Mouse (Mus musculus) cerebellum, adult 18-20 months (tissue): ENCODE measurements at regions not wholly inside any gene's neighbourhood (a gene's known extent, or its start where the extent isn't known, plus 50 kb on each side); places are given as distances from the start of the nearest gene placed in this dataset.
A peak's percentile ranks its signal among the peaks of the same experiment; 100 is the strongest.
"Not testable (repeated sequence)": the region's sequence is repeated elsewhere in the genome, so short reads cannot be mapped to it uniquely, and the experiment has no call there.

Source experiments
- DNase-seq, 2 experiments: peaks; one replicate each; pipeline ENCODE4 v3.0.0; 2021

GRCm38 (mm10) chr6:24384193-24384888 is 130.5 kb downstream of the Iqub start:
- peak; percentile 12 to 28 for DNase-seq

GRCm38 (mm10) chr6:24379859-24380258 is 135.0 kb downstream of the Iqub start:
- DNase-seq, result no peak

- no peak for DNase-seq
These were observed 138.1 kb downstream of the Iqub start for GRCm38 (mm10) chr6:24376728-24377127.

GRCm38 (mm10) chr6:24373161-24373560 is 141.7 kb downstream of the Iqub start:
- DNase-seq, result no peak

GRCm38 (mm10) chr6:24371680-24372079 is 143.2 kb downstream of the Iqub start:
- DNase-seq, result no peak

GRCm38 (mm10) chr6:24350882-24351281 is 164.0 kb downstream of the Iqub start:
- peak; percentile 55 to 68 for DNase-seq

- DNase-seq, result no peak
These were observed 166.3 kb downstream of the Iqub start for GRCm38 (mm10) chr6:24348481-24349062.

GRCm38 (mm10) chr6:24347745-24348480 is 167.0 kb downstream of the Iqub start:
- DNase-seq, result peak; percentile 13 to 19

- no peak for DNase-seq
These were observed 172.4 kb downstream of the Iqub start for GRCm38 (mm10) chr6:24342471-24342870.

GRCm38 (mm10) chr6:24342056-24342455 is 172.8 kb downstream of the Iqub start:
- DNase-seq, result no peak

- DNase-seq, result not testable (repeated sequence)
These were observed 172.2 kb upstream of the Slc13a1 start for GRCm38 (mm10) chr6:24340107-24340506.

GRCm38 (mm10) chr6:24325215-24325614 is 157.3 kb upstream of the Slc13a1 start:
- peak; percentile 51 to 61 for DNase-seq

- DNase-seq, result no peak
These were observed 156.8 kb upstream of the Slc13a1 start for GRCm38 (mm10) chr6:24324718-24325117.

- no peak for DNase-seq
These were observed 154.5 kb upstream of the Slc13a1 start for GRCm38 (mm10) chr6:24322371-24322770.

GRCm38 (mm10) chr6:24318862-24319261 is 151.0 kb upstream of the Slc13a1 start:
- no peak for DNase-seq

GRCm38 (mm10) chr6:24310675-24311074 is 142.8 kb upstream of the Slc13a1 start:
- DNase-seq, result no peak

- no peak for DNase-seq
These were observed 141.9 kb upstream of the Slc13a1 start for GRCm38 (mm10) chr6:24309810-24310209.

- DNase-seq, result no peak
These were observed 133.8 kb upstream of the Slc13a1 start for GRCm38 (mm10) chr6:24301681-24302080.

- no peak for DNase-seq
These were observed 133.3 kb upstream of the Slc13a1 start for GRCm38 (mm10) chr6:24301146-24301545.

GRCm38 (mm10) chr6:24298562-24299212 is 130.8 kb upstream of the Slc13a1 start:
- DNase-seq, result no peak

GRCm38 (mm10) chr6:24288757-24289156 is 120.9 kb upstream of the Slc13a1 start:
- DNase-seq, result not testable (repeated sequence)

GRCm38 (mm10) chr6:24272821-24273220 is 104.9 kb upstream of the Slc13a1 start:
- no peak for DNase-seq

- no peak for DNase-seq
These were observed 101.7 kb upstream of the Slc13a1 start for GRCm38 (mm10) chr6:24269633-24270032.
